Mouse (Mus musculus) megakaryocyte progenitor cell, adult 5-6 weeks (primary cell): ENCODE data around the gene Gm1604a. TPM values are rescaled to one million over a fixed set of nuclear protein-coding genes. Genes with fewer than 3 reads are reported as not detected.

Experiments used
- total RNA-seq, 2 experiments: library from RNA; stranded (forward) in 1 of 2; stranded (reverse) in 1 of 2; fragments of 157-497, 149-512 nt in 1 of 2; fragments of 200-1000 nt in 1 of 2; gene quantifications; 2 replicates each; pipeline versions ENCODE4 v1.2.3 to v1.2.4; 2015 to 2017

The Gm1604a gene
- total RNA-seq, 2 experiments from 2014 or later: 6.0 TPM; not detected in 1

Other genes starting within 250 kb of the Gm1604a start
- gene Ezr, start 242.8 kb upstream of the Gm1604a start, total RNA-seq (2015): 43.8 and 45.3 TPM in 2 replicates
- 118 and 129 TPM in 2 replicates for gene Ezr, start 242.8 kb upstream of the Gm1604a start, total RNA-seq (2017)
- gene Rsph3b, start 76.9 kb upstream of the Gm1604a start, total RNA-seq (2015): 30.8 and 30.9 TPM in 2 replicates
- gene Rsph3b, start 76.9 kb upstream of the Gm1604a start, total RNA-seq (2017): 33.0 and 39.2 TPM in 2 replicates
- 45.2 and 58.1 TPM in 2 replicates for gene Tagap1, start 64.4 kb upstream of the Gm1604a start, total RNA-seq (2015)
- gene Tagap1, start 64.4 kb upstream of the Gm1604a start, total RNA-seq (2017): 34.9 and 46.6 TPM in 2 replicates
- 863 and 899 TPM in 2 replicates for gene Rnaset2b, start 54.9 kb upstream of the Gm1604a start, total RNA-seq (2015)
- 903 and 1,046 TPM in 2 replicates for gene Rnaset2b, start 54.9 kb upstream of the Gm1604a start, total RNA-seq (2017)
- not detected in 2 replicates for gene Gm49721, start 46.7 kb upstream of the Gm1604a start, total RNA-seq (2015)
- not detected in 2 replicates for gene Gm49721, start 46.7 kb upstream of the Gm1604a start, total RNA-seq (2017)
- 16.5 and 16.9 TPM in 2 replicates for gene Rps6ka2, start 144.5 kb downstream of the Gm1604a start, total RNA-seq (2015)
- 18.7 and 20.4 TPM in 2 replicates for gene Rps6ka2, start 144.5 kb downstream of the Gm1604a start, total RNA-seq (2017)